Mouse (Mus musculus) lung, adult 2 months (tissue): ENCODE data around the gene Gm11116. TPM values are rescaled to one million over a fixed set of nuclear protein-coding genes. Genes with fewer than 3 reads are reported as not detected.
"Not testable (repeated sequence)": the region's sequence is repeated elsewhere in the genome, so short reads cannot be mapped to it uniquely, and the experiment has no call there.

Experiments used
- DNase-seq: peaks from one replicate; pipeline ENCODE4 v3.0.0; 2022
- H3K4me1 ChIP-seq: fragments of 200-500 bp; 2 replicates; pipeline ENCODE4 v1.6.1; 2011; ENCODE audit warnings: low read length; ENCODE audit not compliant: control insufficient read depth, insufficient read depth
- H3K4me3 ChIP-seq: fragments of 200-500 bp; replicated peaks from 2 replicates; pipeline ENCODE3; 2011; ENCODE audit warnings: low read depth, mild to moderate bottlenecking, control low read depth, low read length; ENCODE audit errors: extremely low read depth
- CTCF ChIP-seq: fragments of 200-500 bp; IDR thresholded peaks from 2 replicates; pipeline ENCODE4 v1.5.1; 2011; ENCODE audit warnings: mild to moderate bottlenecking, low read length, control low read depth; ENCODE audit not compliant: insufficient read depth
- POLR2A ChIP-seq: fragments of 200-500 bp; IDR thresholded peaks from 2 replicates; pipeline ENCODE4 v1.6.1; 2011; ENCODE audit warnings: low read depth, mild to moderate bottlenecking, control low read depth, low read length, borderline replicate concordance; ENCODE audit errors: extremely low read depth
- WGBS: fragments of 180-500 bp; shearing (Covaris S2); methylation state at CpG from one replicate; pipeline ENCODE4 v1.1.7; 2018; 5-methylcytosine and 5-hydroxymethylcytosine counted together
- polyA plus RNA-seq: library from polyadenylated mRNA; depleted of rRNA; stranded (reverse); fragments of >200 nt; gene quantifications from 2 replicates; pipeline ENCODE4 v1.2.3, GENCODE M21; 2012; rRNA removed

Gm11116 gene
- not detected in 2 replicates for polyA plus RNA-seq

- TF ChIP-seq CTCF = no peak
- TF ChIP-seq POLR2A = no peak
- WGBS = 67% methylated on average over 1 of the region's 1 CpGs
- Histone ChIP-seq H3K4me3 (no peak within 1 kb of the TSS), H3K4me1 (no peaks in the 10 kb centered on the region)
- DNase-seq = no peak
Measured at GRCm38 (mm10) chr5:88111430-88111829, at the start of gene Gm11116. Gene Gm11116, minus strand, starts transcription at chr5:88111530.

- H3K4me1 ChIP-seq = no peaks in the 10 kb centered on the region
- DNase-seq = no peak
- no peak for TF ChIP-seq CTCF
- TF ChIP-seq POLR2A = no peak
- H3K4me3 ChIP-seq = no peak within 1 kb of the TSS
Measured at GRCm38 (mm10) chr5:88153999-88154398, 42.7 kb upstream of the Gm11116 start, which contains the start of gene Gm11115. Gene Gm11115, minus strand, starts transcription at chr5:88154099.

GRCm38 (mm10) chr5:88086256-88086655 lies 25.1 kb downstream of the Gm11116 start, which contains the start of gene Smr2:
Gene Smr2, plus strand, starts transcription at chr5:88086556.
- DNase-seq, H3K4me1 ChIP-seq, H3K4me3 ChIP-seq: not testable (repeated sequence)

Other genes with a start within 250 kb of the Gm11116 start
- gene Odam, start 226.5 kb downstream of the Gm11116 start, polyA plus RNA-seq = not detected in 2 replicates
- not detected in 2 replicates for gene Csn3, start 186.0 kb downstream of the Gm11116 start, polyA plus RNA-seq
- gene 2310003L06Rik, start 142.1 kb downstream of the Gm11116 start, polyA plus RNA-seq = not detected in 2 replicates
- not detected in 2 replicates for gene Gm28434, start 142.0 kb downstream of the Gm11116 start, polyA plus RNA-seq
- not detected in 2 replicates for gene Cabs1, start 132.1 kb downstream of the Gm11116 start, polyA plus RNA-seq
- not detected in 2 replicates for gene Smr3a, start 109.0 kb downstream of the Gm11116 start, polyA plus RNA-seq
- gene Smr2, start 25.0 kb downstream of the Gm11116 start, polyA plus RNA-seq = not detected in 2 replicates
- not detected in 2 replicates for gene Gm11115, start 42.6 kb upstream of the Gm11116 start, polyA plus RNA-seq
- not detected in 2 replicates for gene Gm7714, start 157.4 kb upstream of the Gm11116 start, polyA plus RNA-seq
- not detected in 2 replicates for gene Prol1, start 205.8 kb upstream of the Gm11116 start, polyA plus RNA-seq